Mouse (Mus musculus): ENCODE results near the gene Cdip1. TPM values are rescaled to one million over a fixed set of nuclear protein-coding genes. Genes with fewer than 3 reads are reported as not detected.

The Cdip1 gene
- polyA plus RNA-seq, 1 experiment from 2014 or later, result 112 TPM

- Histone ChIP-seq H3K27me3 (ENCODE audit: low read depth, poor library complexity, severe bottlenecking) (no peaks in the 10 kb centered on the region), H3K27ac (no peak overlapping the region; the same call in 1 of the 2 replicates), H3K4me1 (peaks cover 16% of the 10 kb centered on the region), H3K4me3 (no peak overlapping the region), H3K36me3 (peaks cover 7% of the 10 kb centered on the region), H3K9me3 (replicated peaks) (no peaks in the 10 kb centered on the region)
- no peak for DNase-seq (ENCODE audit: low spot score)
- 83% methylated on average over 4 of the region's 4 CpGs for WGBS
Measured at GRCm38 (mm10) chr16:4725266-4725665, 64.8 kb downstream of the Cdip1 start.

GRCm38 (mm10) chr16:4722915-4723209 is 67.2 kb downstream of the Cdip1 start:
- Histone ChIP-seq H3K4me3 (no peak overlapping the region), H3K36me3 (no peaks in the 10 kb centered on the region), H3K27ac (no peak overlapping the region), H3K4me1 (peaks cover 20% of the 10 kb centered on the region), H3K9me3 (replicated peaks) (no peaks in the 10 kb centered on the region), H3K27me3 (ENCODE audit: low read depth, poor library complexity, severe bottlenecking) (no peaks in the 10 kb centered on the region)
- 80% methylated on average over 3 of the region's 3 CpGs for whole genome bisulfite sequencing
- DNase-seq (ENCODE audit: low spot score), result no peak

- no peak overlapping the region for H3K4me3 ChIP-seq
- no peak for DNase-seq (ENCODE audit: low spot score)
- H3K9me3 ChIP-seq (replicated peaks), result no peaks in the 10 kb centered on the region
- H3K36me3 ChIP-seq, result no peaks in the 10 kb centered on the region
- H3K4me1 ChIP-seq, result peaks cover 22% of the 10 kb centered on the region
- no peaks in the 10 kb centered on the region for H3K27me3 ChIP-seq (ENCODE audit: low read depth, poor library complexity, severe bottlenecking)
- WGBS, result 84% methylated on average over 7 of the region's 7 CpGs
- H3K27ac ChIP-seq, result no peak overlapping the region
Measured at GRCm38 (mm10) chr16:4722128-4722914, 67.8 kb downstream of the Cdip1 start.

GRCm38 (mm10) chr16:4718753-4719518 is 71.2 kb downstream of the Cdip1 start, which contains the start of gene Nmral1:
Gene Nmral1, minus strand, starts transcription at chr16:4719356.
- H3K36me3 ChIP-seq, result peaks cover 31% of the 10 kb centered on the region
- no peaks in the 10 kb centered on the region for H3K27me3 ChIP-seq (ENCODE audit: low read depth, poor library complexity, severe bottlenecking)
- H3K27ac ChIP-seq, result peak within 1 kb of the TSS; percentile 93
- H3K4me1 ChIP-seq, result peaks cover 14% of the 10 kb centered on the region; the same call in 1 of the 2 replicates
- DNase-seq (ENCODE audit: low spot score), result peak; percentile 85
- no peaks in the 10 kb centered on the region for H3K9me3 ChIP-seq (replicated peaks)
- 13% methylated on average over 33 of the region's 33 CpGs for WGBS
- peak within 1 kb of the TSS; percentile 69 for H3K4me3 ChIP-seq

GRCm38 (mm10) chr16:4717866-4718265 is 72.2 kb downstream of the Cdip1 start:
- peaks cover 14% of the 10 kb centered on the region; the same call in 1 of the 2 replicates for H3K4me1 ChIP-seq
- no peaks in the 10 kb centered on the region for H3K27me3 ChIP-seq (ENCODE audit: low read depth, poor library complexity, severe bottlenecking)
- peak overlapping the region; percentile 69 for H3K4me3 ChIP-seq
- peak overlapping the region; percentile 93 for H3K27ac ChIP-seq
- DNase-seq (ENCODE audit: low spot score), result no peak
- WGBS, result 66% methylated on average over 3 of the region's 3 CpGs
- H3K36me3 ChIP-seq, result peaks cover 42% of the 10 kb centered on the region
- no peaks in the 10 kb centered on the region for H3K9me3 ChIP-seq (replicated peaks)

GRCm38 (mm10) chr16:4713861-4714710 is 76.0 kb downstream of the Cdip1 start:
- 93% methylated on average over 17 of the region's 17 CpGs for WGBS
- no peaks in the 10 kb centered on the region for H3K9me3 ChIP-seq (replicated peaks)
- H3K36me3 ChIP-seq, result peaks cover 79% of the 10 kb centered on the region
- H3K4me3 ChIP-seq, result no peak overlapping the region
- H3K4me1 ChIP-seq, result peaks cover 9% of the 10 kb centered on the region; the same call in 1 of the 2 replicates
- H3K27me3 ChIP-seq (ENCODE audit: low read depth, poor library complexity, severe bottlenecking), result no peaks in the 10 kb centered on the region
- DNase-seq (ENCODE audit: low spot score), result no peak
- no peak overlapping the region for H3K27ac ChIP-seq

GRCm38 (mm10) chr16:4711173-4711572 is 78.9 kb downstream of the Cdip1 start:
- Histone ChIP-seq H3K27ac (no peak overlapping the region), H3K9me3 (replicated peaks) (no peaks in the 10 kb centered on the region), H3K27me3 (ENCODE audit: low read depth, poor library complexity, severe bottlenecking) (no peaks in the 10 kb centered on the region), H3K4me1 (0 out of 2 replicates have a peak, but pooled peaks cover 2% of the 10 kb centered on the region), H3K36me3 (peaks cover 100% of the 10 kb centered on the region), H3K4me3 (no peak overlapping the region)
- DNase-seq (ENCODE audit: low spot score), result no peak
- 96% methylated on average over 4 of the region's 4 CpGs for WGBS

- 66% methylated on average over 4 of the region's 4 CpGs for WGBS
- Histone ChIP-seq H3K36me3 (peaks cover 99% of the 10 kb centered on the region), H3K27me3 (ENCODE audit: low read depth, poor library complexity, severe bottlenecking) (no peaks in the 10 kb centered on the region), H3K27ac (no peak overlapping the region), H3K4me1 (no peaks in the 10 kb centered on the region), H3K9me3 (replicated peaks) (no peaks in the 10 kb centered on the region), H3K4me3 (no peak overlapping the region)
- DNase-seq (ENCODE audit: low spot score), result no peak
Measured at GRCm38 (mm10) chr16:4705541-4705940, 84.6 kb downstream of the Cdip1 start.

GRCm38 (mm10) chr16:4702646-4703045 is 87.4 kb downstream of the Cdip1 start:
- H3K36me3 ChIP-seq, result peaks cover 99% of the 10 kb centered on the region
- DNase-seq (ENCODE audit: low spot score), result no peak
- H3K27me3 ChIP-seq (ENCODE audit: low read depth, poor library complexity, severe bottlenecking), result no peaks in the 10 kb centered on the region
- no peak overlapping the region for H3K4me3 ChIP-seq
- no peak overlapping the region for H3K27ac ChIP-seq
- H3K9me3 ChIP-seq (replicated peaks), result no peaks in the 10 kb centered on the region
- 61% methylated on average over 1 of the region's 1 CpGs for WGBS
- H3K4me1 ChIP-seq, result no peaks in the 10 kb centered on the region

- Histone ChIP-seq H3K27me3 (ENCODE audit: low read depth, poor library complexity, severe bottlenecking) (no peaks in the 10 kb centered on the region), H3K9me3 (replicated peaks) (no peaks in the 10 kb centered on the region), H3K27ac (no peak overlapping the region), H3K4me1 (no peaks in the 10 kb centered on the region), H3K4me3 (no peak overlapping the region), H3K36me3 (peaks cover 99% of the 10 kb centered on the region)
- WGBS, result 95% methylated on average over 3 of the region's 3 CpGs
- DNase-seq (ENCODE audit: low spot score), result no peak
Measured at GRCm38 (mm10) chr16:4701211-4701610, 88.9 kb downstream of the Cdip1 start.

All from limb, embryonic 10.5 days (tissue).